Mouse (Mus musculus) embryonic facial prominence, embryonic 10.5 days (tissue): ENCODE measurements around the gene Slc25a1. TPM values are rescaled to one million over a fixed set of nuclear protein-coding genes. Genes with fewer than 3 reads are reported as not detected.
A peak's percentile ranks its signal among the peaks of the same experiment; 100 is the strongest.

ENCODE experiments used
- DNase-seq: peaks from one replicate; pipeline ENCODE4 v3.0.0-alpha.2; 2017; ENCODE audit warnings: low spot score
- H3K27ac ChIP-seq: fragments of 300-500 bp; sonication (generic); replicated peaks from 2 replicates; pipeline ENCODE4 v1.5.1; 2016; ENCODE audit warnings: mild to moderate bottlenecking
- H3K27me3 ChIP-seq: fragments of 300-500 bp; sonication (generic); replicated peaks from 2 replicates; pipeline ENCODE4 v1.6.1; 2016; ENCODE audit warnings: low read depth, mild to moderate bottlenecking; ENCODE audit not compliant: poor library complexity, severe bottlenecking
- H3K36me3 ChIP-seq: fragments of 300-500 bp; sonication (generic); replicated peaks from 2 replicates; pipeline ENCODE4 v1.6.1; 2016; ENCODE audit warnings: mild to moderate bottlenecking, moderate library complexity
- H3K4me1 ChIP-seq: fragments of 300-500 bp; sonication (generic); 2 replicates; pipeline ENCODE4 v1.6.1; 2016
- H3K4me3 ChIP-seq: fragments of 300-500 bp; sonication (generic); 2 replicates; pipeline ENCODE4 v1.5.1; 2016; ENCODE audit warnings: mild to moderate bottlenecking, moderate library complexity
- H3K9me3 ChIP-seq: fragments of 300-500 bp; sonication (generic); 2 replicates; pipeline ENCODE4 v1.6.1; 2016; ENCODE audit warnings: mild to moderate bottlenecking
- WGBS: fragments of 180-500 bp; shearing (Covaris S2); methylation state at CpG from one replicate; pipeline ENCODE4 v1.1.7; 2016; 5-methylcytosine and 5-hydroxymethylcytosine counted together
- polyA plus RNA-seq: library from polyadenylated mRNA; unstranded; fragments of >200 nt; fragmentation: Nextera tagmentation; extraction: Ambion mirVana; gene quantifications from 2 replicates; pipeline ENCODE4 v1.2.1, GENCODE M21; 2016

Gene Slc25a1
- polyA plus RNA-seq, 1 experiment from 2014 or later: 85.8 TPM

DNA sequence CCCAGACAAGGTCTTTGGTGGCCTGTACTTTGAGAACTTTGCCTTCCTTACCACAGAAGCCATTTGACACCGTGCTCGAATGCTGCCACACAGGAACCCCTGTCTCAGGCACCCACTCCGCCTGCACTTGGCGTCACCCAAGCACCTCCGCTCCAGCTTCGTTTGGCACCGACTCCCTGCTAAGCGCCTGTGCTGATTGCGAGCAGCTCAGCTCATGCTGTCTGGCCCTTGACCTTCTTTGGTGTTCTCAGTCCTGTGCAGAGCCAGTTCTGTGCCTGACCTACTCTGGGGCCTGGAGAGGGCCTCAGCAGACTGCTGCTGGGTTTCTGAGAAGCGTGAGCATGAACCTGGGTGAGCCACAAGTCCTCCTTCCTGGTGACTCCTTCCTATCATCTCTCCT is 8.8 kb upstream of the Slc25a1 start:
- Histone ChIP-seq H3K36me3 (no peaks in the 10 kb centered on the region), H3K9me3 (no peaks in the 10 kb centered on the region), H3K4me3 (no peak overlapping the region), H3K27me3 (peaks cover 30% of the 10 kb centered on the region), H3K27ac (no peak overlapping the region), H3K4me1 (no peaks in the 10 kb centered on the region; the same call in 1 of the 2 replicates)
- 83% methylated on average over 10 of the region's 10 CpGs for WGBS
- DNase-seq: no peak

- no peaks in the 10 kb centered on the region for H3K36me3 ChIP-seq
- H3K27ac ChIP-seq: no peak overlapping the region
- WGBS: 65% methylated on average over 3 of the region's 3 CpGs
- DNase-seq: no peak
- peaks cover 30% of the 10 kb centered on the region for H3K27me3 ChIP-seq
- no peaks in the 10 kb centered on the region for H3K9me3 ChIP-seq
- H3K4me3 ChIP-seq: no peak overlapping the region
- H3K4me1 ChIP-seq: peaks cover under 1% of the 10 kb centered on the region
These were observed 6.5 kb upstream of the Slc25a1 start for GRCm38 (mm10) chr16:17934445-17934910.

DNA sequence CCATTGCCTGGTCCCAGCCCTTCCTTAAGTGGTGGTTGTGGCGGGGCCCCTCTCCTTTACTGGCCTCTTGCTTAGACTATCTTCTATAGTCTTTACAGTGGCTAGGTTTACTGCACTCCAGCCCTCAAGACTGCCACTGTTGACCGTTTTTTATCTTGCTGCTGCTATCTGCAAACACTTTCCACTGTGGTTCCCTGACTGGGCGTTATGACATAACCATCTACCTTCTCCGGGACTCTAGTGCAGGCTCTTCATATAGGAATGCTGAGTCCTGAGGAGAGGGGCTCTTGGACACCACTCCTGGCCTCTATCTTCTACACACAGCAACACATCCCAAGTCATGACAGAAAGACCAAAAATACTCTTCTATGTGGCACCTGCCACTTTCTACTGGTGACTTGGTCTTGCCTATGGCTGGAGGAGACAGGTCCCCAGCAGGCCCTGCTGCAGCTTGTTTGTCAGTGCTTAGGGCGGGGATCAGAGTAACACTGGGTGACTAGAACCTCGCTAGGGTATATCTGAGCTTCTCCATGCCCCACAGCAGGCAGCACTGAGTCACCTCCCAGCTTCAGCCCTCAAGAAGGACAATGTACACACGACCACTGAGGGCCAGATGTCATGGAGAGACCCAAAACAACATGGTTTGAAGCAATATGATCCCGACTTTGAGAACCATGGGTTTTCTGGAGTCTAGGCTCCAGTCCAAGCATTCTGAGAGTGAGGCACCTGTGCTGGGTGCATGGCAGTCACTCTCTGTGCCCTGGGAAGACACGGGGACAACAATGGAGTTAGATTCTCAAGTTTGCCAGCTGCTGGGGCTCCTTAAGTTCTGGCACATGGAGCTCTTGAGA is 5.8 kb upstream of the Slc25a1 start:
- H3K36me3 ChIP-seq: no peaks in the 10 kb centered on the region
- H3K4me1 ChIP-seq: peaks cover 7% of the 10 kb centered on the region
- DNase-seq: no peak
- no peaks in the 10 kb centered on the region for H3K9me3 ChIP-seq
- WGBS: 73% methylated on average over 9 of the region's 9 CpGs
- peaks cover 28% of the 10 kb centered on the region for H3K27me3 ChIP-seq
- no peak overlapping the region for H3K4me3 ChIP-seq
- no peak overlapping the region for H3K27ac ChIP-seq

DNA sequence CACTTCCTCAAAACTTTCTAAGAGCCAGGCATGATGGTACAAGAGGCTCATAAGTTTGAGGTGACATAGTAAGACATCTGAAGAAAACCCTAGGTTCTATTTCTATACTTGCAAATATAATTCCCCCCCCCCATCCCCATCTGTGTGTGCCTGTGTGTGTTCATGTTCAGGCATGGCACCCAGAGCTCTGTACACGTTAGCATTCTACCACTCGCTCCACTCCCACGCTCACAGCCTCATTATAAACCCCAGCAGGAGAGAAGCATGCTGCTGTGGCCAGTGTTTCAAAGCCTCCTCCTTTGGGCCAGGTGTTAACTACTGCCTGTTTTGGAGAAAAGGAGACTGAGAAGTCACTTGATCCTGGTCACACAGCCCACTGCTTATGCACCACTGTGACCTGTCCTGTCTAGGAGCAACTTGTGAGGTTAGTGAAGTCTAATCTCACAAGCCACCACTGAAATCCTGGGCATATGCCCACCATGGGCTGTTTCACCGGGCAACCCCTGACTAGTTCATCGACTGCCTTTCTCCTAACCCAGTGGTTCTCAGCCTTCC is 4.0 kb upstream of the Slc25a1 start:
- H3K27me3 ChIP-seq: peaks cover 10% of the 10 kb centered on the region
- H3K9me3 ChIP-seq: no peaks in the 10 kb centered on the region
- no peak overlapping the region for H3K27ac ChIP-seq
- H3K4me1 ChIP-seq: peaks cover 24% of the 10 kb centered on the region
- H3K36me3 ChIP-seq: no peaks in the 10 kb centered on the region
- 79% methylated on average over 5 of the region's 5 CpGs for WGBS
- H3K4me3 ChIP-seq: no peak overlapping the region
- DNase-seq: no peak

DNA sequence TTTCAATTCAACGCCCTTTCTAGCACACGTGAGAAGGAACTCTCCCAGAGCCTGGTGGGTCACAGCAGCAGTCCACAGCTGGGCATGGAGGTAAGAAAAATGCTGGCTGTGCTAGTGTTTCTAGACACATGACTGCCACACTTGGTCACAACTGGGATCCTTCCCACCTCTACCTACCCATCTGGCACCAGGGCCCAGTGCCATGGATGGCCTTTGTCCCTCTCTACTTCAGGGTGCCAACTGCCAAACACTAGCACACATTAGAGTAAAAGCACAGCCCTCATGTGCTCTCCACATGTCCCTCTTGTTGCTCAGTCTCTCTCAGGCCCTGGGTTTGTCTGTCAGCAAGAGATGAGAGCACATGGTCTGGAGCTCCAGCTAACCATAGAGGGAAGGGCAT is 1.6 kb upstream of the Slc25a1 start:
- Histone ChIP-seq H3K27me3 (no peaks in the 10 kb centered on the region), H3K36me3 (peaks cover 19% of the 10 kb centered on the region), H3K4me3 (no peak overlapping the region), H3K27ac (no peak overlapping the region), H3K9me3 (no peaks in the 10 kb centered on the region), H3K4me1 (peaks cover 27% of the 10 kb centered on the region)
- DNase-seq: no peak
- 75% methylated on average over 2 of the region's 2 CpGs for WGBS

DNA sequence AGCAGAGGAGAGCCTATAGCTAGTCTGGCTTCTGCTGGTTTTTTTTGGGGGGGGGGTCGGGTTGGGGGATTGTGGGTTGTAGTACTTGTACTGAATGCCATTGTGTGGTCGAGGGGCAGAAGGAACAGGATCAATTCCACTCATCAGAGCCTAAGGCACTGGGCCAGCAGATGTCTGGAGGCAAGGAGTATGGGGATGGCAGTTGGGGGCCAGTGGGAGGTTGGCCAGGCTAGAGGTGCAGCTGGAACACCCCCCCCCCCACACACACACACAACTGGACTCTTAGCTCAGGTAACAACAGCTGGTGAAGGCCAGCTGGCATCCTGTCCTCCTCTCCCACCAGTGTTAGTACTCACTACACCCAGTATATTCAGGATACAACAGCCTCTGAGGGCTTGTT is 1.2 kb upstream of the Slc25a1 start:
- H3K27me3 ChIP-seq: no peaks in the 10 kb centered on the region
- no peaks in the 10 kb centered on the region for H3K9me3 ChIP-seq
- 10% methylated on average over 2 of the region's 2 CpGs for WGBS
- peak overlapping the region; percentile 88 for H3K27ac ChIP-seq
- H3K4me3 ChIP-seq: peak overlapping the region; percentile 95
- peaks cover 23% of the 10 kb centered on the region for H3K36me3 ChIP-seq
- peaks cover 27% of the 10 kb centered on the region for H3K4me1 ChIP-seq
- no peak for DNase-seq

- WGBS: 1% methylated on average over 9 of the region's 9 CpGs
- DNase-seq: peak; percentile 82
These were observed 647 bp upstream of the Slc25a1 start for GRCm38 (mm10) chr16:17928627-17929104.

DNA sequence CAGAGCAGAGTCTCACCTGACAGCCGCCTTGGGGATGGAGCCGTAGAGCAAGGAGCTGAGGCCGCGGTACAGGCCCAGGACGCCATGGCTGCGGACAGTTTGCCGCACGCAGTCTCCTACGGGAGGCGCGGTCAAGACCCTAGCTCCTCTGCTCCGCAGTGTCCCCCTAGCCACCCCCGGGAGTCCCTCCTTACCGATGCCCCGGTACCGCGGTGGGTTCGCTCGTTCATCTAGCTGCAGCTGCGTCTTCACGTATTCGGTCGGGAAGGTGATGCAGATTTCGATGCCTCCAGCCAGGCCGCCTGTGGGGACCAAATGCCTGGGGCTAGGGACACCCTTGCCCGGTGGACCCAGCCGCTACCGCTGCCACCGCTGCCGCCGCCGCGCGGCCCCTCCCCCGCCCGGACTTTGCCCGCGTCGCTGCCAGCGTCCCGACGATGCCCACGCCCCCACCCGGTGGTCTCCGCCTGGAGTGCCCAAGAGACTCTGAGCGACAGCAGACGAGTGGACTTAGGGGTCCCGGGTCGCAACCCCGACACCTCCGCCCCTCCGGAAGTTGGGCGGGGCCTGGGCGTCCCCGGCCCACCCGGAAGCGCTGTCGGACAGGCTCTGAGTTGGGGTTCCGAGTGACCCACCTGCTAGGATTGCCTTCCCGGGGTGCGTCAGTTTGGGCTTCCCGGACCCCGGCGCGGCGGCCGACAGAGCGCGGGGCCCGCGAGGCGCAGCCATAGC is 502 bp downstream of the Slc25a1 start:
- H3K27me3 ChIP-seq: no peaks in the 10 kb centered on the region
- no peak for DNase-seq
- H3K27ac ChIP-seq: peak overlapping the region; percentile 88
- H3K4me1 ChIP-seq: peaks cover 35% of the 10 kb centered on the region
- H3K36me3 ChIP-seq: peaks cover 24% of the 10 kb centered on the region
- H3K9me3 ChIP-seq: no peaks in the 10 kb centered on the region
- WGBS: under 1% methylated on average over 72 of the region's 72 CpGs
- H3K4me3 ChIP-seq: peak overlapping the region; percentile 95

More at GRCm38 (mm10) chr16:17928627-17929104, 647 bp upstream of the Slc25a1 start:
- H3K27me3 ChIP-seq: no peaks in the 10 kb centered on the region
- peaks cover 24% of the 10 kb centered on the region for H3K36me3 ChIP-seq
- peak overlapping the region; percentile 95 for H3K4me3 ChIP-seq
- peaks cover 27% of the 10 kb centered on the region for H3K4me1 ChIP-seq
- H3K9me3 ChIP-seq: no peaks in the 10 kb centered on the region
- peak overlapping the region; percentile 88 for H3K27ac ChIP-seq

- DNase-seq: no peak
- Histone ChIP-seq H3K4me3 (peak overlapping the region; percentile 84), H3K36me3 (peaks cover 24% of the 10 kb centered on the region), H3K27me3 (peaks cover 40% of the 10 kb centered on the region), H3K27ac (peak overlapping the region; percentile 89), H3K4me1 (peaks cover 32% of the 10 kb centered on the region), H3K9me3 (no peaks in the 10 kb centered on the region)
- under 1% methylated on average over 14 of the region's 14 CpGs for WGBS
These were observed 5.9 kb downstream of the Slc25a1 start for GRCm38 (mm10) chr16:17922163-17922538.

DNA sequence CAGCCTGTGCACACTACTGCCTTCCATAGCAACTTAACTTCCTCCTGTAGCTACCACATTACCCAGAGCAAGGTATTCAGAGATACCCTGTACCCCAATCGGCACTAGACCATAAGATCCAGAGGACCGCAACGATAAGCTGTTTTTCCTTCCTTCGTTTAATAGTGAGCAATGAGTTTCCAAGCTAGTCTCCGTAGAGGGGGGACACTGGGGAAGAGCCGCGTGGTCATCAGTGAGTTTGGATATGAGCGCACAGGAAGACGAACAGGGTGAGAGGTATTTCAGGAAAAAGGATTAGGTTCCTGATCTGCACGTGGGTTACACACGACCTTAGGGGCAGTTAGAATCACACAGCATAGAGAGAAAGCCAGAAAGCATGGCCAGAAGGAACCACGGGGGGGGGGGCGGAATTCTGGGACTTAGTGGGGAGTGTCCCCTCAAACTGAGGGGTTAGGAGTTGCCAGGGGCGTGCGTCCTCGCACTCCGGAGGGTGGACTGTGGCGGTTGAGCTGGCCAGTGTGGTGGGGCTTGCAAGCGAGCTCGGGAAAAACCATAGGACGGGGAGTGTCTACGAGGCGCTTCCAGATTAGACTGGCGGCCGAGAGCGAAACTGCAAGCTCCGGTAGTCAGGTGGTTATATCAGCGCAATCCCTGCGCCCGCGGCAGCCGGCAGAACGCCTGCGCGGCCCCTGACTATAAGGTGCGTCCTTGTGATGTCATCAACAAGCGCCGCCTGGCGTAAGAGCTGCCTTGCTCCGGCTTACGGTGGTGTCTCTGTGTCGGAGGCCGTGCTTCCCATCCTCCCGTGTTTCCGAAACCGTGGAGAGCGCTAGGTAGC is 6.5 kb downstream of the Slc25a1 start:
- Histone ChIP-seq H3K36me3 (peaks cover 24% of the 10 kb centered on the region), H3K27ac (peak overlapping the region; percentile 89), H3K9me3 (no peaks in the 10 kb centered on the region), H3K4me3 (peak overlapping the region; percentile 84), H3K4me1 (peaks cover 27% of the 10 kb centered on the region), H3K27me3 (peaks cover 46% of the 10 kb centered on the region)
- DNase-seq: peak; percentile 96
- 4% methylated on average over 47 of the region's 47 CpGs for WGBS

- H3K4me1 ChIP-seq: peaks cover 27% of the 10 kb centered on the region
- peak overlapping the region; percentile 84 for H3K4me3 ChIP-seq
- H3K27me3 ChIP-seq: peaks cover 56% of the 10 kb centered on the region
- peaks cover 14% of the 10 kb centered on the region for H3K36me3 ChIP-seq
- DNase-seq: peak; percentile 39
- 5% methylated on average over 20 of the region's 20 CpGs for WGBS
- peak overlapping the region; percentile 89 for H3K27ac ChIP-seq
- H3K9me3 ChIP-seq: no peaks in the 10 kb centered on the region
These were observed 7.4 kb downstream of the Slc25a1 start for GRCm38 (mm10) chr16:17920586-17920985.
